Mouse (Mus musculus) liver, adult 2 months (tissue): ENCODE measurements around the gene A230050P20Rik.

Experiments
- CTCF ChIP-seq: fragments of 200-500 bp; IDR thresholded peaks from 2 replicates; pipeline ENCODE4 v1.5.1; 2011; ENCODE audit warnings: low read depth, low read length, control low read depth
- POLR2A ChIP-seq: fragments of 200-500 bp; IDR thresholded peaks from 2 replicates; pipeline ENCODE4 v1.6.1; 2011; ENCODE audit warnings: low read length, control low read depth; ENCODE audit not compliant: insufficient read depth; ENCODE audit errors: extremely low read depth

DNA sequence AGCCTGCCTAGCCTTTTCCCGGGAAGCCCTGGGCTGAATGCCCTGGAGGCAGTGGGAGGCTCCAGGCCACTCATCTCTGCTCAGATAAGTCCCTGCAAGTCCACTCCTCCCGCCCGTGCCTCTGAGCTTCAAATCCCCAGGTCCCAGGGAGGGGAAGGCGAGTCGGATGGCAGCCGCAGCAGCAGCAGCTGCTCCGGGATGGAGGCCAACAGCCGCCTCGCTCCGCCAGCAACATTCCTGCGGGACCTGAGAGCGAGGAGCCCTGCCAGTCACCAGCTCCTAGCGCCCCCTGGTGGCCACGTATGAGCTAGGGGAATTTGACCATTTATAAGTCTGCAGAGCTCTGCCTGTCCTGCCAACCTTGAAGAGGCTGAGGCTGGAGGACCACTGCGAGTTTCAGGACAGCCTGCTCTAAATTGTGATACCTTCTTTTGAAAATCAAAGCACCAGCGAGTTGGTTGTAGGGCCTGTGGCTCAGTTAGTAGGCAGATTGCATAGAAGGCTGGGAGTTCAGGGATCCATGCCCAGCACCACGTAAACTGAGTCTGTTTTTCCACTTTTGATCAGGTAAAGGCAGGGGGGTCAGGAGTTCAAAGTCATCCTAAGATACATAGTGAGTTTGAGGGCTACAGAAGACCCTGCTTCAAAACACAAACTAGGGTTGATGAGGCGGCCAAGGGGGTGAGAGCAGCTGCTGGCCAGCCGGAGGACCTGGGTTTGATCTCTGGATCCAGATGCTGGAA is 37.4 kb upstream of the A230050P20Rik start:
- TF ChIP-seq CTCF (peak; percentile 95), POLR2A (no peak)
